ENCODE assay signal across 13 mouse cellular contexts in the genomic region with DNA sequence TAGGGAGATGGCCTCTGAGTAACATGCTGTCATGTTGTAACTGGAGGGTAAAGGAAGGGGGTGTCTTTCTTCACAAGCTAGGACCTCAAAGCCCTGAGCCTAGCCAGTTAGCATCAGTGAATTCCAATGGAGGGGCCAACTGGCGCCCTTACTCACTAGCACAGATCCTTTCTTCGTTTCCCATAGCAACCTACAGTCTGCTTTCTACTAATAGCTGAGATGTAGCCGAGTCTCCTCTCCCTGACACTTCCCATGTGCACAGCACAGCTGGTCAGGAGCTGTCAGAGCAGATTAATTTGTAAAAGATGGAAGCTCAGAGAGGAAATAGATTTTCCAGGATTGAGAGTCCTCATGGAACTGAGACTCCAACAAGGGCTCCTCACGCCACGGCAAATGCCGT. TPM values are rescaled to one million over a fixed set of nuclear protein-coding genes. Genes with fewer than 3 reads are reported as not detected.
DNase-seq lines count a peak whose midpoint lies in the region; ATAC-seq lines count a peak whose summit lies in the region.
"Had no signal": no experiment of that assay in that cellular context is flagged by ENCODE, and none has a peak within 500 bp of the region (broad histone marks: within the 10 kb centered on the region; RNA-seq: fewer than 3 reads in every experiment).

No protein-coding gene starts in this region.

- no peak overlapping the region for H3K4me2 ChIP-seq in midbrain, embryonic 16.5 days (ENCODE audit: low read length)
- no peak overlapping the region for H3K4me2 ChIP-seq in kidney, embryonic 14.5 days (replicated peaks; ENCODE audit: low read depth, low read length)
- H3K4me2 ChIP-seq: liver, embryonic 12.5 days had no signal

- peaks cover 3% of the 10 kb centered on the region; the same call in 1 of the 2 replicates for H3K4me1 ChIP-seq in midbrain, embryonic 16.5 days (ENCODE audit: control insufficient read depth, insufficient read depth, low read length)
- H3K4me1 ChIP-seq in kidney, embryonic 14.5 days (ENCODE audit: control insufficient read depth, insufficient read depth, low read length) = no peaks in the 10 kb centered on the region
- H3K4me1 ChIP-seq: liver, embryonic 12.5 days had no signal

- no peak overlapping the region for H3K9ac ChIP-seq in midbrain, embryonic 16.5 days (ENCODE audit: low read depth, low read length)
- H3K9ac ChIP-seq in kidney, embryonic 14.5 days (ENCODE audit: low read depth, low read length) = no peak overlapping the region
- H3K9ac ChIP-seq: liver, embryonic 12.5 days had no signal

- DNase-seq in frontal cortex, postnatal 10 days (ENCODE audit: low spot score in 2 of 2) = peak; percentile 27 to 47
- no peak for DNase-seq in frontal cortex, postnatal 14 days (ENCODE audit: low spot score in 2 of 2)
- peak; percentile 4 for DNase-seq in right cerebral cortex, adult 18-20 months
- no peak for DNase-seq in right cerebral cortex, postnatal 14 days
- DNase-seq in ovary, postnatal 36 days (ENCODE audit: low spot score) = no peak
- DNase-seq in retina, embryonic 14.5 days (ENCODE audit: low spot score) = no peak
- DNase-seq: cerebellum, postnatal 25 days; gastrocnemius, postnatal 36 days; kidney, adult 8-10 months; thymus, postnatal 4 days had no signal

- no peaks in the 10 kb centered on the region for H3K36me3 ChIP-seq in midbrain, embryonic 16.5 days (ENCODE audit: control insufficient read depth, insufficient read depth, low read length)
- no peaks in the 10 kb centered on the region for H3K36me3 ChIP-seq in kidney, embryonic 14.5 days (ENCODE audit: control insufficient read depth, insufficient read depth, low read length)
- H3K36me3 ChIP-seq: liver, embryonic 12.5 days had no signal

- H3K27me3 ChIP-seq in midbrain, embryonic 16.5 days (ENCODE audit: control insufficient read depth, insufficient read depth, low read depth, low read length) = no peaks in the 10 kb centered on the region
- H3K27me3 ChIP-seq in kidney, embryonic 14.5 days (ENCODE audit: control insufficient read depth, insufficient read depth, low read length) = no peaks in the 10 kb centered on the region
- H3K27me3 ChIP-seq: liver, embryonic 12.5 days had no signal

- H3K4me3 ChIP-seq in midbrain, embryonic 16.5 days (ENCODE audit: low read depth, low read length) = no peak overlapping the region
- no peak overlapping the region for H3K4me3 ChIP-seq in kidney, embryonic 14.5 days (ENCODE audit: low read length)
- H3K4me3 ChIP-seq: liver, embryonic 12.5 days had no signal

- ATAC-seq in midbrain, embryonic 16.5 days = peak; percentile 90
- no peak for ATAC-seq in kidney, embryonic 14.5 days (ENCODE audit: low FRiP score, low TSS enrichment)
- ATAC-seq: liver, embryonic 12.5 days had no signal

- no peaks in the 10 kb centered on the region for H3K9me3 ChIP-seq in midbrain, embryonic 16.5 days (replicated peaks; ENCODE audit: control insufficient read depth, low read length, poor library complexity, severe bottlenecking)
- H3K9me3 ChIP-seq in kidney, embryonic 14.5 days (ENCODE audit: control insufficient read depth, low read length) = no peaks in the 10 kb centered on the region
- H3K9me3 ChIP-seq: liver, embryonic 12.5 days had no signal

- peak overlapping the region; percentile 57 for H3K27ac ChIP-seq in midbrain, embryonic 16.5 days (ENCODE audit: low read length)
- H3K27ac ChIP-seq in kidney, embryonic 14.5 days (ENCODE audit: low read depth, low read length) = no peak overlapping the region
- H3K27ac ChIP-seq: liver, embryonic 12.5 days had no signal

- 41% methylated on average over 6 of the region's 6 CpGs for WGBS in midbrain, embryonic 16.5 days
- 73% methylated on average over 6 of the region's 6 CpGs for WGBS in kidney, embryonic 14.5 days

RNA-seq across cellular contexts. Expression of a gene that starts 29.4 kb away (rescaled TPM):
- 1.2 and 1.5 TPM in 2 replicates for polyA plus RNA-seq in midbrain, embryonic 16.5 days (2015; fragmentation: Nextera tagmentation; extraction: Ambion mirVana)
- 4.7 and 6.1 TPM in 2 replicates for polyA plus RNA-seq in kidney, embryonic 14.5 days (2014; fragmentation: Nextera tagmentation; extraction: Ambion mirVana)

Comparison
In these comparisons a context has a peak if more than half of its experiments do, and no peak if none do; other contexts are left out.
1. DNase-seq: peak in frontal cortex, postnatal 10 days (2 of 2) and right cerebral cortex, adult 18-20 months (single experiment); none in frontal cortex, postnatal 14 days (0 of 2), right cerebral cortex, postnatal 14 days (single experiment), ovary, postnatal 36 days (single experiment) and retina, embryonic 14.5 days (single experiment).